Mouse (Mus musculus) testis, postnatal 10 days (tissue): ENCODE data around the gene Trim62.

ENCODE experiments used
- DNase-seq: peaks from one replicate; pipeline ENCODE4 v3.0.0; 2021; ENCODE audit warnings: low spot score

The Trim62 gene

GRCm38 (mm10) chr4:128958849-128959248, 75.5 kb downstream of the Trim62 start:
- no peak for DNase-seq

- DNase-seq: no peak
Observed at GRCm38 (mm10) chr4:128959676-128960075, 76.3 kb downstream of the Trim62 start.
